Mouse (Mus musculus): ENCODE measurements around the gene Cacng1.

Cacng1 gene

DNA sequence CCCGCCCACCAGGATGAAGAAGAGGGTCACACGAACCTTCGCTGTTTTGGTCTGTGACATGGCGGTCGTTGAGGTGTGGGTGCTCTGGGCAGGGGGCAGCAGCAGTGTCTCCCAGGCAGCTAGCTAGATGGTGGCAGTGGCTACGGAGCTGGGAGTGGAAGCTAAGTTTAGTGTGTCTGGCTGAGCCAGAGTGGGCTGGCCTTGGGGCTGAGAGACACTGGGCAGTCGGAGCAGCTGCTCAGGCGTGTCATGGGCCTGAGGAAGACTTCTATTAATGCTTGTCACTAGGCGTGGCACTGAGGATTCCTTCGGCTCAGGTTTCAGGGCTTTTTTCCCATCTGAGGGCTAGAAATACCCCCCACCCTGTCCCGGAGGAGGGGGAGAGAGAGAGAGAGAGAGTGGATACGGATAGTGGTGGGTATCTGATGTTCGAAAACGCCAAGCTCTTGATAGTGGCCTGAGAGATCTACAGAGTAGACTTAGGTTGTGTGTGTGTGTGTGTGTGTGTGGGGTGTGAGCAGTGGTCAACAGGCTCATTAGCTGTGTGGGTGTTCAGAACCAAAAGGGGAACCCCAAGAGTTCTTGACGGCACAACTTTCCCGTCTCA is at the start of gene Cacng1:
Cacng1 (minus strand) TSS at position 191 of the 607 bp plus-strand sequence.
- DNase-seq (ENCODE audit: low spot score): no peak

DNA sequence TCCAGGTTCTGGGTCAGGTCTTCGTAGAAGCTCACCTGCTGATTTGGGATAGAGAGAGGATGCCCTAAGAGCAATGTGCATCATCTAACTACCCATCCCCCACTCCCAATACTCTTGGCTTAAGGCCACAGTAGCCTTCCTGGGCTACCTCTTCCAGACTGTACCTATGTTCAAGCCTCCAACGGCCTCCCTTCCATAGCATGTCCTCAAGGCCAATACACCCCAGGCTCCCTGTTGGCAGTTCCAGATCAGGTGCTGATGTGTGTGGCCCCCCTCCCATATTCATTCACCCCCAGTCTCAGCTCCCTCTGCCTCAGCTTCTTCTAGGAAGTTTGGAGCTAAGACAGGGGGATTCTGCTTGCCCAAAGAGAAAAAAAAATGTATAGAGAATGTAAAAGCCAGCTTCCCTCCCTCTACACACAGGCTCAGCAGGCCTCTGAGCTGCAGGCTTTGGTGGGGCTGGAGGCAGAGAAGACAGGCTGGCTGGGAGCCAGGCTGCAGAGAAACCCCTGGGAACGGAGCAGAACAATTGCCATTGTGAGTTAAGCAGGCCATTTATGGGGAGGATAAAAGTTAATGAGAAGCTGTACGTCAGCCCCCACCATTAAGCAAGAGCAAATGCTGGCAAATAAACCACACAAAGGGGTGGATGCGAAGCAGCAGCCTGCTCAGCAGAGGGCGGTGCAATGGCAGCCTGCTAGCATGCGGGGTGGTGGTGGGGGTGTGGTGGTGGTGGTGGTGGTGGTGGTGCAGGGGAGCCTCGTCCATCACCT is 46.6 kb upstream of the Cacng1 start:
- DNase-seq (ENCODE audit: low spot score): no peak

- no peak for DNase-seq (ENCODE audit: low spot score)
Measured at GRCm38 (mm10) chr11:107761790-107762500, 45.6 kb upstream of the Cacng1 start.

- DNase-seq (ENCODE audit: low spot score): no peak
Measured at GRCm38 (mm10) chr11:107760001-107760400, 43.7 kb upstream of the Cacng1 start.

DNA sequence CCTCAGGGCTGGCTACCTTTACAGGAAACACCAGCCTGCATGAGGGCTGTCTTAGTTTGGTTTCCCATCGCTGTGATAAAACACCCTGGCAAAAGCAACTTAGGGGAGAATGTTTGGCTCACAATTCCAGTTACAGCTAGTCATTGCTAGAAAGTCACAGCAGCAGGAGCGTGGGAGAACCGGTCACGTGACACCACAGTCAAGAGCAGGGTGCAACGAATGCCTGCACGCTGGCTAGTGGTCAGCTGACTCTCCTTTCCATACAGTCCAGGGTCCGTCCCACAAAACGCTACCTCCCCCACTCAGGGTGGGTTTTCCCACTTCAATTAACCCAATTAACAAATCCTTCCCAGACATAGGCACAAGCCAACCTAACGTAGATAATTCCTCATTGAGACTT is 43.2 kb upstream of the Cacng1 start:
- no peak for DNase-seq (ENCODE audit: low spot score)

GRCm38 (mm10) chr11:107749114-107749513 is 32.8 kb upstream of the Cacng1 start:
- DNase-seq (ENCODE audit: low spot score): no peak

DNA sequence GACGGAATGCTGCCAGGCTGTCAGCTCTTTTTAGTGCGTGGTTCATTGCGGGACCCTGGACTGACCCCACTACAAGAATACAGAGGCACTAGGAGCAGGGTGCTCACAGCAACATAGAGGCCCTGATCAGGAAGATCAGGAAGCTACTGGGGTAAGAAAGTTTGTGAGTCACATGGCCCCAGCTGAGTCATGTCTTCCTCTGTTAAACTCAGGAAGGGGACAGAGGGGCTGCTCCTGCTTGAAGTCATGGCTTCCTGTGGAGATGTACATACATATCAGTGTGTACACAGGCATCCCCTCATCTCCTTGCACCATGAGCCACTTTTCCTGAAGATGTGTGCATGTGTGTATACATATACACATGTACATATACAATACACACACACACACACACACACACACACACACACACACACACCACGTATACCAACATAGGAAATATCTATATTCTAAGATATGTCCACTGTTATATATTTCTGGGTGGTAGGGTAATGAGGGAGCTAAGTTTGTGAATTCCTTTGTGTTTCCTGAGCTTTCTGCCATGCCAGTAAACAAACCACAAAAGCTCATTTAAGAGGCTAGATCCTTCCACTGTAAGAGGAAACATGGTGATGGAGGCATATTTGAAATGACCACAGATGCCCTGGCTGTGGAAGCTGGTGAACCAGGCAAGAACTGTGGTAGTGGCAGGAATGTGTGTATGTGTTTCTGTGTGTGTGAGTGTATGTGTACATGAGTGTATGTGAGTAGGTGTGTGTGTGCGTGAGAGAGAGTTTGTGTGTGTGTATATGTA is 32.1 kb upstream of the Cacng1 start:
- DNase-seq (ENCODE audit: low spot score): no peak

DNA sequence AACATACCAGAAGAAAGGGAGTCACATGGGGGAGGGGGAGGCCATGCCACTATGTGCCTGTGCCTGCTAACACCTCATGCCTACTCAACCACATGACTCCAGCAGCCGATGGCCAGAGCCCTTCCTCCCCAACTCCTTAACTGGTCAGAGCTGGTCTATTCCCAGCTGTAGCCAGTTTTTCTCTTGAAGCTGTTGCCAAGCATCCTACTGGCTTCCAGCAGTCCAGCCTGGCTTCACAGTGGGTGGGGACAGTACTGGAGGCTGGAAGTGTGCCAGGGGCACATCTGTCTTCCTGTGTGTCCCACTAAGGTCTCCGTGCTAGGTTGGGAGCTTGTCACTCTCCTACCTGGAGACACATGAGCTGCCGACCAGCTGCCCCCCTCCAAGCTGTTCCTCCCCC is 26.8 kb upstream of the Cacng1 start:
- no peak for DNase-seq (ENCODE audit: low spot score)

DNA sequence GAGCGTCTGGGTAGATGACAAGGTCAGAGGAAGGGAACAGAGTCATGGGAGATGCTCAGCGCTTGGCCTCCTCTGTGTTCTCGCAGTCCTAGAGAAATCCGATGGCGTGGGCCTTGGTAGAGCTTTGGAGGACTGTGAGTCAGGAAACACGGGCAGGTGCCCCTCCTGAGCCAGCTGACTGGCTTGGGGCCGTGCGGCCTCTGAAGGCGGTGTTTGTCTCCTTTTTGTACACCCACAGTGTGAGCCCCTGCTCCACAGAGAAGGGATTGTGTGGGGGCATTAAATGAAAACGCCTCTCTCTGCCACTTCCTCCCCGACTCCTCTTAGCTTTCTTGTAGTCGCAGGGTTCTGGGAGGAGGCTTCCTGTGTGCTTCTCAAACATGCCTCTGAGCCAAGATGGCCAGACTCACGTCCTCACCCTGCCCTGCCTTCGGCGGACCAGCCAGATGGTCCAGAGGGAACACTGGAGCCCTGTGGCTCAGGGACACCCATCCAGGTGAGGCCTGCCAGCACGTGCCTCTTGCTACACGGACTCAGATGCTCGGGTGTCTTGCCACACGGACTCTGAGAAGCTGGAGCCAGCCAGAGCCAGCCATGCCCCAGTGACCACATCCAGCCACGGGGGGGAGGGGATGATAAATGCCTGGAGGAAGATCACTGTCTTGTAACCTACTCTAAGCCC is 22.2 kb upstream of the Cacng1 start:
- DNase-seq (ENCODE audit: low spot score): no peak

DNA sequence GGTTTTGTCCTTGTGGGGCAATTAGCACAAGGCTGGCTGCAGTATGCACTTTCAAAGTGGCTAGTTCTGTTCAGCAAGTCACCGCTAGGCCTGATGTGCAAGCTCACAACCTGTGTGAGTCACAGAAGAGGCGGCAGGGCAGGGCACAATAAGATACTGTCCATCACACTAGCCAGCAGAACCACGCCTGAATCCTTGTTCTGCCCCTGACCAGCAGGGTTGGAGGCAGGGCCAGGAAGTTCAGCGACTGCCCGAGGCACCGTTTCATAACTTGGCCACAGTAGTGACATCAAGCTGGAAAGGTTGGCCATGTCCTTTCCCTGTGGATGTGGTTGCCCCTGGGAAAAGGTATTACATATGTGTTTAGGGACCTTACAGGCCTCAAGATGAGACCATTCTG is 21.6 kb upstream of the Cacng1 start:
- DNase-seq (ENCODE audit: low spot score): no peak

GRCm38 (mm10) chr11:107734133-107734532 is 17.8 kb upstream of the Cacng1 start:
- DNase-seq (ENCODE audit: low spot score): no peak

- DNase-seq (ENCODE audit: low spot score): no peak
Measured at GRCm38 (mm10) chr11:107731498-107731897, 15.2 kb upstream of the Cacng1 start.

GRCm38 (mm10) chr11:107730940-107731339 is 14.6 kb upstream of the Cacng1 start:
- DNase-seq (ENCODE audit: low spot score): no peak

- no peak for DNase-seq (ENCODE audit: low spot score)
Measured at GRCm38 (mm10) chr11:107729141-107729540, 12.8 kb upstream of the Cacng1 start.

DNA sequence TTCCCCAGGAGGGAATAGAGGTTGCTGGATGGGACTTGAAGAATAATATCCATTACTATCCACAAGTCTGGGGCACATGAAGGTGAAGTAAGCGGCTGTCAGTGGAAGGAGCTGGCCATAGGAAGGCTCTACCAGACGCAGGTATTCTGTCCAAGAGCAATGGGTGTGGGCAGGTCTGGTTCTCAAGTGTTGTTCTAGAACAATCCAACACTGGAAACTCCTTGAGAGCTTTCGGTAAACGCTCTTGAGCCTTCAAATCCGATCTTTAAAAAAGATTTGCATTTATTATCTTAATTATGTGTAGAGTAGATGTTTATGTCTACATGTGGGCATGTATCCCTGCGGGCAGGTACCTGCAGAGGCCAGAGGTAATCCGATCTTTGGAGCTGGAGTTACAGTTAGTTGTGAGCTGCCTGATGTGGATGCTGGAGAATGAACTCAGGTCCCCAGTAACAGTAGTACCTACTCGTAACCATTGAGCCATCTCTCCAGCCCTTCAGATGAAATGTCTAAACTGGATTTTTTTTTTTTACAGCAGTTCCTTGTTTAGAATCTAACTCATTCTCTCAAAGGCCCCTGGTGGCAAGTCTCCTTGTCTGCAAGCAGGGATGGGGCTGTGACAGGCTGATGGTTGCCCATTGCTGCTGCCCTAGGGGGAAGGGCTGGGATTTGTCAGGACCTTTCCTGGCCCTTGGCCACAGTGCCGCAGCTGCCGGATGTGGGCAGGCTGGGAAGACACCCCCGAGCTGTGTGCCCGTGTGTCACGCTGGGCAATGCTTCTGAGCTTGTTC is 11.9 kb upstream of the Cacng1 start:
- no peak for DNase-seq (ENCODE audit: low spot score)

- no peak for DNase-seq (ENCODE audit: low spot score)
Measured at GRCm38 (mm10) chr11:107724603-107725002, 8.3 kb upstream of the Cacng1 start.

DNA sequence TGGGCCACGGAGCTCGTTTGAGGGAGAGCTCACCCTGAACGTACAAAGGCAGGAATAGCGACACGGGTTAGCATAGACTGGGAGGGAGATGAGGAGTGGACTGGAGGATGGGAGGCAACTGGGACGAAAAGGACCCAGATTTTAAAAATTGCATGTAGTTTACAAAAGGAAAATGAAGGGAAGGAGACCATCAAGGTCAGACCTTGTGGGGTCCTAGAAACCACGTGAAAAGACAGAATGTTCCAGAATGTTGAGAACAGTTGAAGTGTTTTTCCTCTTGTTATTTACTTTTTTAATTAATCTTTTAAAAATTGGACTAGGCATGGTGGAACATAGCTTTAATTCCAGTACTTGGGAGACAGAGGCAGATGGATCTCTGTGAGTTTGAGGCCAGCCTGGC is 4.7 kb upstream of the Cacng1 start:
- DNase-seq (ENCODE audit: low spot score): no peak

DNA sequence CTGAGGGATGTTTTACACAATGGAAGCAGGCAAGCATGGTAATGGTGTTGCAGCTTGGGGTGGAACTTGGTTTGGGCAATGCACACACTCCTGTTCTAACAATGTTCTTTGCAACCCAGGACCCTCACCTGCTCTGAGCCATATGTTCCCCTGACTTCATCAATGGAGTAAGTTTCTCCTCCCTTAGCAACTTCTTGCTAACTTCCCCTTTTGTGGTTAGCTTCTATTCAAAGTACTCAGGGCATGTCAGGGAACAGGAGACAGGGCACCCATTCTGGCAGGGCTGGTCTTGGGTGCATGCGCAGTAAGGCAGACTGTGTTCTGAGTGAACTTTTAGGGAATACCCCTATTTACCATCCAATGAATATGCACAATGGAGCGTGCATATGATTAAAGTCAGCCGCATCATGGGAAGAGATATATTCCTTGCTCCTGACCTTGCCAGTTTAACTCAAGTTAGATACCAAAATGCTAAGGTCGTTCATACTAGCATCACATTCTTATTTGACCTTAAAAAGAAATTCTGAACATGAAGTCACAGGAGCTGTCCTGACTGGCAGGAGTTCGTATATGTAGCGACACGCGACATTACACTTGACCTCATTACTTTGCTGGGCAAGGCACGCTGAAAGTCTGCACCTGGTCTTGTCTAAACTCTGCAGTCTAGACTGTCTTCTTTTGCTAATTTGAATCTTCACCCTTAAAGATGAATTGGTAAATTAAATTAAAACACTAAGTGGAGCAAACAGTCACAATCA is 4.1 kb upstream of the Cacng1 start:
- no peak for DNase-seq (ENCODE audit: low spot score)

DNA sequence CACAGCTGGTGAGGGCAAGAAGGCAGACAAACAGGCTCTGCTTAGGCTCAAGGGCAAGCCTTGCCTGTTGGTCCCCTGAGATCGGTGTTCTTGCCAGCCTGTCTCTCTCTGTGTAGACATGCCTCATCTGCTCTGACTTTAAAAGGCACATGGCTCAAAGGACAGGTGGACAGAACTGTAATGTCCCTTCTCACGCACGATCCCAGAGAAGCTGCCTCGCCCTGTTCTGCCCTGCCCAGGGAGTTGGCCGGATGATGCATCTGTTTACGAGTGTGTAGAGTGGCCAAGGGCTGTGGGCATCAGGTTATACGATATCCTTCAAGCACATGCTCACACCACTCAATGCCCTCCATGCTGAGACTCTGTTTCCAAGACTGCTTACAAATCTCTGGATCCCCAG is 2.0 kb downstream of the Cacng1 start:
- DNase-seq (ENCODE audit: low spot score): no peak

DNA sequence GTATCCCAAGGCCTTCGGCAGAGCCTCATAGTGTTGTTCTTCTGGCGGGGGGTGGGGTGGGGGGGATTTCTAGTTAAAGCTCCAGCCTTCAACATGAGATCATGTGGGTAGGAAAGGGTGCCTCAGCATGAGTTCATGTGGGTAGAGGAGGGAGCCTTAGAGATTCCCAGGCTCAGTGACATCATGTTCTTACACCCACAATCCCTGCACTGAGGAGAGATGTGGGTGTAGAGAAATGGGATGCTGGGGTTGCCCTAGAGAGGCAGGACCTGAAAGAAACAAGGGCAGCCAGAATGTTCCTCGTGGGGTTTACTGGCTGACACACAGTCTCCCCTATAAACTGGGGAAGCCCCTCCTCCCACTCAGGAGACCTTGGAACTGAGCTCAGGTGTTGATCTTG is 5.9 kb downstream of the Cacng1 start:
- DNase-seq (ENCODE audit: low spot score): no peak

Measured in ovary, postnatal 10 days (tissue).